Mouse (Mus musculus): ENCODE results near the gene Slc47a1.
"Not testable (repeated sequence)": the region's sequence is repeated elsewhere in the genome, so short reads cannot be mapped to it uniquely, and the experiment has no call there.

Gene Slc47a1

DNA sequence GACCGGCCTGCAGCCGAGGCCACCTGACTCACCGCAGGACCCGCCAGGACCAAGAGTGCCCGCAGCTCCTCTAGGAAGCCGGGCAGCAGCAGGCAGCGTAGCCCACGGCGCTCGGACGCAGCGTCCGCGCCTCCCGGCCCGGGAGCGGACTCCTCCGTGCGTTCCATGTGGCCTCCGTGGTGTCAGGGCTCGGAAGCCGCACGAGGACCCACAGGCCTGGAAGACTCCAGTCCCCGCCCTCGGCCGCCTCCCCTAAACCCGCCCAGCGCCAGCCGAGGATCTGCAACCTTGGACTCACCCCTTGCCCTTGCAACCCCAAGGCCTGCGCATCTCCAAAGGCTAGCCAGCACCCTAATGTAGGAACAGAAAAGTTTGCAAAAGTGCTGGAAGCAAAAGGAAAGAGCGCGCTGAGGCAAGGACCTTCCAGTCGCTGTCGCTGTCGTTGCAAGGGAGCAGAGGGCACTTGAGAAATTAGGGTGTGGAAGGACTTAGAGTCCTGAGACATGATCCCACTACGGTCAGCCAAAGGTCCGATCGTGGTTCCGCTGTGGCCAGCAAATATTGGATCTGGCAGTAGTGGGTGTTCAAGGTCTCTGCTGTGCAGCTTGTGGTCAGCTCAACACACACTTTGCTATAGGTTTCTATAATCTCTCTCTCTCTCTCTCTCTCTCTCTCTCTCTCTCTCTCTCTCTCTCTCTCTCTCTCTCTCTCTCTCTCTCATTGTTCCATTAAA is at the start of gene Slc47a1:
Gene Slc47a1 (minus strand): TSS at position 465 of the 733 bp plus-strand sequence.
- peak; percentile 89 for DNase-seq

DNA sequence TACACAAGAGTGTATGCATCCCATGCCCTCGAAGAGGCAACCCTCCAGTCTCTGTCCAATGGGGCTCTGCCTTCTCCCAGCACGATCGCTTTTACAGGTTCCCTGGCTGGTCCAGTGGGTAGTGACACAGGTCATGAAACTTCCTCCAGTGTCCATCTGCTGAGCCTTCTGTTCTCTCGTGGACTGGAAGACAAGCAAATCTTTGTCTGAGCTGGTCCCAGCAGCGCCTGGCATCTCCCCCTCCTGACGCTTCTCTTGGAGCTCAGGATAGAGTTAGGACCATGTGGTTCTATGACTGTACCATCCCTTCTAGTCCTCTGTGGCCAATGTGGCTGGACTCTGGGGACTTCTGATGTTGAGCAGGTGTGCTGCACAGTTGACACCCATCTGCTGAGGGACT is 41.1 kb upstream of the Slc47a1 start:
- no peak for DNase-seq

- DNase-seq = peak; percentile 92
Measured at GRCm38 (mm10) chr11:61417945-61418551, 39.9 kb upstream of the Slc47a1 start.

GRCm38 (mm10) chr11:61416540-61416939 is 38.4 kb upstream of the Slc47a1 start:
- DNase-seq = peak; percentile 34

- no peak for DNase-seq
Measured at GRCm38 (mm10) chr11:61415444-61415843, 37.3 kb upstream of the Slc47a1 start.

DNA sequence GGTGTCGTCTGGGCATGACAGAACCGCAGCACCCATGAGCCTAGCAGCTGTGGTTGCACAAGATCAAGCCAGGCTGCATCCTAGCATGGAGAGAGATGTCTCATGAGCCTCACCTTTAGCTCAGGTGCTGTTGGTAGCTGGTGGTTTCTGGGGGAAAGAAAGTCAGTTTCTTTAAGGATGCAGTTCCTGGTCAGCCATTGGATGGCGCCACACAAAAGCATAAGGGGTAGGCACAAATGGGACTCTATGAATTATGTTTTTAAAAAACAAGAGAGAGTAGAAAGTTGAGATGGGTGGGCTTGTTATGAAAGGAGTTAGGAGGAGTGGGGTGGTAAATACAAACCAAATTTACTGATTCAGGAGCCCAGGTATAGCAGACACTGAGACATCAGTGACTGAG is 36.4 kb upstream of the Slc47a1 start:
- DNase-seq = no peak

DNA sequence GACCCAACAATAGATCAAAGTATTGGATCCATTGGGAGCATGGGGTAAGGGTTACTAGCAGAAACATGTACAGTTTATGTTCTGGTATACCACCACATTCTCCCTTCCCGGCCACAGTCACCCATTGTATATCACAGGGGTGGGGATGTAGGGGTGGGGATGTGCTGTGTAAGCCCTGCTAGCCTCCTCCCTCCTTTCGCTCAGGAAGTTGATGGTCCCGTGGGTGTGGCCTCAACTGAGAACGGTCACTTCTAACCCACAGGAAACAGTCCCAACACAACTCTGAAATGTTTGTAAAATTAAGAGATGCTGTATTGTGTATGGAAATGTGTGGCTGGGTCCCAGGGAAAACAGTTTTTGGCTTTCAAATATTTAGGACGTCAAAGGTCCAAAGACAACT is 35.3 kb upstream of the Slc47a1 start:
- no peak for DNase-seq

DNA sequence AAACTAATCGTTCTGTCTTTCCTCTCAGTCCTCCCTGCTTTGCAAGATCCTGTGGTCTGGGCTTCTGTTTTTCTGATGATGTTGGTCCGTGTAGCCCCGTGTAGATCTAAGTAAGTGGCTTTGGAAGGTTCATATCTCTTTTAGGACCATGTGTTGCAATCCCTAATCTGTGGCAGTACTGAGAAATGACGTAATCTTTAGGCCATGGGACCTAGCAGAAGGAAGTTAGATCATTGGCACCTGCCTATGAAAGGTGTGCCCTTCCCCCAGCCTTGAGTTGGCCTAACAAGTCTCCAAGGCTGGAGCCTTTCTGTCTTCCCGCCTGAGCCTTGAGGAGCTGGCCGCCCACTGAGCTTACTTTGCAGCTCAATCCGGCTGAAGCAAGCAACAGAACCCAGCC is 33.7 kb upstream of the Slc47a1 start:
- no peak for DNase-seq

- DNase-seq = no peak
Measured at GRCm38 (mm10) chr11:61411221-61411620, 33.1 kb upstream of the Slc47a1 start.

- DNase-seq = peak; percentile 92
Measured at GRCm38 (mm10) chr11:61410129-61410528, 32.0 kb upstream of the Slc47a1 start.

- DNase-seq = peak; percentile 39
Measured at GRCm38 (mm10) chr11:61409051-61409450, 30.9 kb upstream of the Slc47a1 start.

- peak; percentile 73 for DNase-seq
Measured at GRCm38 (mm10) chr11:61408184-61409027, 30.3 kb upstream of the Slc47a1 start.

GRCm38 (mm10) chr11:61407638-61408183 is 29.6 kb upstream of the Slc47a1 start:
- DNase-seq = peak; percentile 93

DNA sequence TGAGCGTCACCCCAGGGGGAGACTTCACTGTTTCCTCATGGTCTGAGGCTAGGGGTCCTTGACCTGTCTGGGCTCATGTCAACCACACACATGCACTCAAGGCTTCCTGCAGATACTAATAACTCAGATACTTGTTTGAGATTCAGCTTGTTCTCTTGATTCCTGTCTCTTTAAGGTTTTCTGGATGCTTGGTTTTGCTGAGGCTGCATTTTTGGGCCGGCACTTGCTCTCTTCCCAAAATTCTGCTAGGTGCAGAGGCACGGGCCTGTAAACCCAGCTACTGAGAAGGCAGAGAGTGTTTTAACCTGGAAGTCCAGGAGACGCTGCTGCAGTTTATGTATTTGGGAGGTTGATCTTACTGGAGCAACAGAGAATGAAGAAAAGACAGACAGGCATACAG is 23.6 kb upstream of the Slc47a1 start:
- no peak for DNase-seq

GRCm38 (mm10) chr11:61400681-61401346 is 22.7 kb upstream of the Slc47a1 start:
- no peak for DNase-seq

GRCm38 (mm10) chr11:61397423-61398043 is 19.4 kb upstream of the Slc47a1 start:
- DNase-seq = not testable (repeated sequence)

DNA sequence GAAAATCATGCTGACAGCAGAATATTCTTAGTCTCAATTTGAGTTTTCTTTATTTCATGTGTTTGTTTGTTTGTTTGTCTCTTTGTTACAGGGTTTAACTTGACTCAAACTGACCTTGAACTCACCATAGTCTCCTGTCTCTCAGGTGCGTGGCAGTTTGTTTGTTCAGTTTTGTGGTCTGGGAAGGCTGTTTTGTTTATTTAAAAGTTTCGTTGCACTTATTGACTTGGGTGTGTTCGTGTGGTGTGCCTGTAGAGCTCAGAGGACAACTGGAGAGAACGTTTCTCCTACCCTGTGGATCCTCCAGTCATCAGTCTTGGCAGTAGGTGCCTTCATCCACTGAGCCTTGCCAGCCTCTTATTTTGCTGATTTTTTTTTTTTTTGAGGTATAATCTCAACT is 10.8 kb upstream of the Slc47a1 start:
- DNase-seq = no peak

- peak; percentile 57 for DNase-seq
Measured at GRCm38 (mm10) chr11:61388012-61388411, 9.9 kb upstream of the Slc47a1 start.

DNA sequence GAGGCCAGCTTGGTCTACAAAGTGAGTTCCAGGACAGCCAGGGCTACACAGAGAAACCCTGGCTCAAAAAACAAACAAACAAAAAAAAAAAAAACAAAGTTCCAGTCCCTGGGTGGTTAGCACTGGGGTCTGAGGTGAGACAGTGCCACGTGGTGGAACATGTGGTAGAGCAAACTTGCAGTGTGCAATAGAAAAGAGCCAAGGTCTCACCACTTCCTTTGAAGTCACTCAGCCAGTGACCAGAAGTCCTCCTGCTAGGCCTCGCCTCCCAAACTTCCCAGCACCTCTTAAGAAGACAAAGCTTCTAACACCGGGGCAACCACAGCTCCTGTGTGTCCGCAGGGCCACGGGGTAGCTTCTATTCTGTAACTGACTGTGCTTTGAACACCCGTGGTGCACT is 9.1 kb upstream of the Slc47a1 start:
- DNase-seq = no peak

DNA sequence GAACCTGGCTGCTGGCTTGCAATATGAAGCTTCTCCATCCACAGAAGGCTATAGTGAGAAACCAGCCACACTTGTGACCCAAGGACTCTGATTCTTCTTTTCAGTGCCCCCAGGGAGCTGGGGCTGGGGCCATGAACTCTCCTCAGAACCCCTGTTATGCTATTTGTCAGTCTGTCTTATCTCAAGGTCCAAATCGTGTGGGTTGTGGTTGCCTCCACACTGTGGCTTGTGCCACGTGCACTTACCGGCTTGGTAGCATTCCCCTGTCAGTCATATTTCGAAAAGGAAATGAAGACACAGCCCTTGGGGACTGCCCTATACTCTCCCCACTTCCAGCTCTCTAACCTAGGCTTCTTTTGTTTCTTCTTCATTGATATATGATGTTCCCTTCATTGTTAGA is 7.6 kb upstream of the Slc47a1 start:
- no peak for DNase-seq

- DNase-seq = no peak
Measured at GRCm38 (mm10) chr11:61381272-61381671, 3.1 kb upstream of the Slc47a1 start.

- DNase-seq = peak; percentile 79
Measured at GRCm38 (mm10) chr11:61378651-61379050, 506 bp upstream of the Slc47a1 start.

Measured in kidney, adult 9 months (tissue).